In the genomic region with DNA sequence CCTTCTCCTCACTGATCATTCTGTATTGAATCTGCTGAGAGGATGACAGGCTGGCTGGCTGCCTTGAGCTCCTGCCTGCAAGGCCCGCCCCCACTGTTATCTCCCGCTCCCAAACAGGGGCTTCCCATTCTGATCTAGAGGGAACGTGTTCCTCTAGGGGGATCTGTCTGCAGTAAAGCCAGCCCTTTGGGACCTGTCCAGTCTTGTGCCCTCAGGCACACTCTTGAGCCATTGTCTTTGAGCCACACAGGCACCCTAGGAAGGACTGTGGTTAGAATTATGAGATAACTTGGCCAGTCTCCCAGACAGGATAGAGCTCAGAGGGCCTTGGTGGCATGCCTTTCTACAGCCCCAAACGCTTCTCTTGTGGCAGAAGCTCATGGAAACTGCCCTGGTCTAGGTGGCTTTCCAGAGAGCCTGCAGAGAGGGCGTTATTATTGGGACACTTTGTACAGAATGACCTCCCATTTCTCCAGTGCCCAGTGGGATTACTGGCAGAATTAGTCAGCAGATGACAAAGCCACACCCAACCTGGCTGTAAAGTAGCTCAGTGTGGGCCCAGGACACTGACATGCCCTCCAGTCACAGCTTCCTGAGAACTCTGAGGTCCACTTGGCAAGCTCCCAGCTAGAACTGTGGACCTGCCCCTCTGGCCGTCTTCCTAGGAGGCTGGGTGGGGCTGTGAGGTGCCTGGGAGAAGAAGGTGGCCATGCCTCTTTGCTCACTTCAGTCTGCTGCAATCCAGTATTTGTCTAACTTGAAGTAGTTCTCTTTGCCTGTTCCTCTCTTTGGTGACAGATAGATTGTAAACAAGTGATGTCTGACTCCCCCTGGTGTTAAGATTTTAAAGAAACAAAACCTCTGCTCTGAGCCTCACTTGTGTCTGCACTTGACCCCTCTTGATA, we compare ENCODE assay signal across 8 mouse cellular contexts. TPM values are rescaled to one million over a fixed set of nuclear protein-coding genes. Genes with fewer than 3 reads are reported as not detected.
DNase-seq lines count a peak whose midpoint lies in the region; ATAC-seq and TF ChIP-seq lines count a peak whose summit lies in the region.

No protein-coding gene starts in this region.

- WGBS in kidney, adult 2 months = 42% methylated on average over 6 of the region's 6 CpGs
- 21% methylated on average over 6 of the region's 6 CpGs for WGBS in lung, postnatal 0 days

- H3K9me3 ChIP-seq in lung, postnatal 0 days (ENCODE audit: low read length) = no peaks in the 10 kb centered on the region

- H3K36me3 ChIP-seq in kidney, adult 2 months (ENCODE audit: control insufficient read depth, insufficient read depth, low read length) = no peaks in the 10 kb centered on the region
- 0 out of 2 replicates have a peak, but pooled peaks cover 3% of the 10 kb centered on the region for H3K36me3 ChIP-seq in lung, postnatal 0 days (ENCODE audit: insufficient read depth, low read length)

- H3K4me1 ChIP-seq in kidney, adult 2 months (ENCODE audit: control insufficient read depth, insufficient read depth, low read length) = peaks cover 9% of the 10 kb centered on the region
- H3K4me1 ChIP-seq in lung, postnatal 0 days (ENCODE audit: insufficient read depth, low read depth, low read length) = peaks cover 11% of the 10 kb centered on the region; the same call in 1 of the 2 replicates

- no peak overlapping the region for H3K9ac ChIP-seq in lung, postnatal 0 days (replicated peaks; ENCODE audit: low read depth)

- ATAC-seq in frontal cortex, adult (ENCODE audit: low TSS enrichment) = peak; percentile 35
- ATAC-seq in lung, postnatal 0 days = peak; percentile 83

- H3K4me3 ChIP-seq in kidney, adult 2 months (ENCODE audit: insufficient read depth, low read depth, low read length) = no peak overlapping the region
- no peak overlapping the region for H3K4me3 ChIP-seq in lung, postnatal 0 days (ENCODE audit: low read depth, low read length)

- peak; percentile 95 for TF ChIP-seq EP300 in lung, postnatal 0 days (IDR thresholded peaks at IDR 0.05)

- no peak for DNase-seq in frontal cortex, postnatal 10 days (ENCODE audit: low spot score in 2 of 2)
- peak; percentile 80 for DNase-seq in MN1 (ENCODE audit: low spot score)
- peak; percentile 85 for DNase-seq in cerebellum, adult 9-10 months
- peak; percentile 86 to 89 for DNase-seq in heart, adult 18-20 months
- peak; percentile 95 for DNase-seq in kidney, adult 2 months
- DNase-seq in lung, postnatal 0 days (ENCODE audit: low spot score) = peak; percentile 94
- DNase-seq in spleen, postnatal 10 days (ENCODE audit: low spot score in 2 of 2) = peak; percentile 17 to 35

- H3K4me2 ChIP-seq in lung, postnatal 0 days (replicated peaks; ENCODE audit: low read depth, low read length) = no peak overlapping the region

- TF ChIP-seq CTCF in kidney, adult 2 months (conservative IDR thresholded peaks at IDR 0.05; ENCODE audit: insufficient read depth, insufficient read length, low read depth, low read length) = peak; percentile 10; the same call in 1 of the 2 replicates
- TF ChIP-seq CTCF in lung, postnatal 0 days (IDR thresholded peaks at IDR 0.05) = peak; percentile 58

- H3K27ac ChIP-seq in kidney, adult 2 months (ENCODE audit: insufficient read depth, low read depth, low read length) = peak overlapping the region; percentile 41; the same call in 1 of the 2 replicates
- H3K27ac ChIP-seq in lung, postnatal 0 days (ENCODE audit: low read length) = peak overlapping the region; percentile 72

- no peaks in the 10 kb centered on the region for H3K27me3 ChIP-seq in kidney, adult 2 months (replicated peaks; ENCODE audit: control insufficient read depth, insufficient read depth, low read length)
- H3K27me3 ChIP-seq in lung, postnatal 0 days (replicated peaks; ENCODE audit: insufficient read depth, low read length) = no peaks in the 10 kb centered on the region

- no peak for TF ChIP-seq POLR2A in kidney, adult 2 months (IDR thresholded peaks at IDR 0.05; ENCODE audit: low read depth, low read length)

RNA-seq across cellular contexts. Expression of a gene that starts 57.9 kb away (rescaled TPM):
- total RNA-seq in heart, adult 18-20 months (2021) = 10 to 100 TPM; 34.6 to 38.5 TPM
- 28.2 and 32.1 TPM in 2 replicates for polyA plus RNA-seq in kidney, adult 2 months (2012; rRNA removed)
- 65.4 and 69.7 TPM in 2 replicates for polyA plus RNA-seq in lung, postnatal 0 days (2015; fragmentation: Nextera tagmentation; extraction: Ambion mirVana)

RNA-seq across cellular contexts. Expression of a gene that starts 58.8 kb away (rescaled TPM):
- total RNA-seq in heart, adult 18-20 months (2021) = 10 to 100 TPM; 43.3 to 44.6 TPM
- polyA plus RNA-seq in kidney, adult 2 months (2012; rRNA removed) = 19.3 and 23.6 TPM in 2 replicates
- 65.5 and 67.6 TPM in 2 replicates for polyA plus RNA-seq in lung, postnatal 0 days (2015; fragmentation: Nextera tagmentation; extraction: Ambion mirVana)

Comparison
In these comparisons a context has a peak if more than half of its experiments do, and no peak if none do; other contexts are left out.
1. DNase-seq: peak in MN1 (single experiment), cerebellum, adult 9-10 months (single experiment), heart, adult 18-20 months (2 of 2), kidney, adult 2 months (single experiment), lung, postnatal 0 days (single experiment) and spleen, postnatal 10 days (2 of 2); none in frontal cortex, postnatal 10 days (0 of 2).